Mouse (Mus musculus) liver, adult 2 months (tissue): ENCODE measurements around the gene Celf2. TPM values are rescaled to one million over a fixed set of nuclear protein-coding genes. Genes with fewer than 3 reads are reported as not detected.

ENCODE experiments used
- DNase-seq: peaks from one replicate; pipeline ENCODE4 v3.0.0-alpha.2; 2011; ENCODE audit warnings: low read depth, low spot score; ENCODE audit errors: extremely low read depth
- H3K27ac ChIP-seq: fragments of 200-500 bp; replicated peaks from 2 replicates; pipeline ENCODE4 v1.5.1; 2012; ENCODE audit warnings: low read depth, mild to moderate bottlenecking, control low read depth, inconsistent platforms, low read length; ENCODE audit not compliant: insufficient read depth
- H3K27me3 ChIP-seq: fragments of 200-500 bp; 2 replicates; pipeline ENCODE4 v1.6.1; 2012; ENCODE audit warnings: mild to moderate bottlenecking, moderate library complexity, low read length, inconsistent platforms; ENCODE audit not compliant: control insufficient read depth, insufficient read depth
- H3K36me3 ChIP-seq: fragments of 200-500 bp; 2 replicates; pipeline ENCODE4 v1.6.1; 2012; ENCODE audit warnings: low read length, inconsistent platforms; ENCODE audit not compliant: control insufficient read depth, insufficient read depth
- H3K4me1 ChIP-seq: fragments of 200-500 bp; 2 replicates; pipeline ENCODE4 v1.6.1; 2011; ENCODE audit warnings: low read length; ENCODE audit not compliant: control insufficient read depth, insufficient read depth
- H3K4me3 ChIP-seq: fragments of 200-500 bp; 2 replicates; pipeline ENCODE4 v1.5.1; 2011; ENCODE audit warnings: low read depth, mild to moderate bottlenecking, control low read depth, low read length, moderate library complexity; ENCODE audit not compliant: insufficient read depth
- H3K79me2 ChIP-seq: fragments of 200-500 bp; 2 replicates; pipeline ENCODE4 v1.6.1; 2012; ENCODE audit warnings: inconsistent platforms, mild to moderate bottlenecking, low read length, moderate library complexity; ENCODE audit not compliant: control insufficient read depth, insufficient read depth
- H3K9ac ChIP-seq: fragments of 200-500 bp; 2 replicates; pipeline ENCODE4 v1.6.1; 2012; ENCODE audit warnings: low read depth, mild to moderate bottlenecking, control low read depth, inconsistent platforms, low read length
- CTCF ChIP-seq: fragments of 200-500 bp; IDR thresholded peaks from 2 replicates; pipeline ENCODE4 v1.5.1; 2011; ENCODE audit warnings: low read depth, low read length, control low read depth
- POLR2A ChIP-seq: fragments of 200-500 bp; IDR thresholded peaks from 2 replicates; pipeline ENCODE4 v1.6.1; 2011; ENCODE audit warnings: low read length, control low read depth; ENCODE audit not compliant: insufficient read depth; ENCODE audit errors: extremely low read depth
- WGBS: fragments of 180-500 bp; shearing (Covaris S2); methylation state at CpG from one replicate; pipeline ENCODE4 v1.1.7; 2018; 5-methylcytosine and 5-hydroxymethylcytosine counted together
- polyA plus RNA-seq: library from polyadenylated mRNA; depleted of rRNA; stranded (reverse); fragments of >200 nt; gene quantifications from 2 replicates; pipeline ENCODE4 v1.2.3, GENCODE M21; 2012
- total RNA-seq: library from RNA; depleted of rRNA; stranded (reverse); fragments of >200 nt; gene quantifications from 2 replicates; pipeline ENCODE4 v1.2.3, GENCODE M21; 2014

Celf2 gene
- total and polyA plus RNA-seq, 2 experiments: 2.9 to 4.7 TPM

DNA sequence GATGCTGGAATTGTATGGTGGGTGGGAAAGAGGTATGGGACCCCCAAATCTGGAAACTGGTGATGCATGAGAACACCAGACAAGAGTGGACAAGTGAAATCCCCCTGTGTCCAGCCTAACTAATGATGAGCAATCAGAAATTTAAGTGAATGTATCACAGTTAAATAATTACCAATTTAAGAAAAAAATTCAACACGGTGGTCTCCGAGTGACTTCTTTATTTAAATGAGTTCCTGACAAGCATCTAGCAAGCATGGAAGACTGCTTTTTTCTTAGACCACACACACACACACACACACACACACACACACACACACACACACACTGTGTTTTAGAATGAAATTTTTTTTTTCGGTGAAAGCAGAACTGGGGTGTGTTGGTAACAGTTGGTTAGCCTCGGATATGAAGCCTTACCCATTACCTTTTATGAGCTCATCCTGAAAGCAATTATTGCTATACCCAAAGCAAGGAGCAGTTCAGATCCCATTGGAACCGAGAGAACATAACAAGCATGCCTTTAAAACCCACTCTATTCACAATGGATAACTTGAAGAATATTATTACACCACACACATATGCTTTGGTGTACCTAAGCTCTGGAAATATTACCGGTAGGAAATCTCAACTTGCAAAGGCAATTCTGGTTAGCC, 627.0 kb downstream of the Celf2 start:
- Histone ChIP-seq H3K36me3 (no peaks in the 10 kb centered on the region), H3K4me1 (no peaks in the 10 kb centered on the region), H3K79me2 (no peaks in the 10 kb centered on the region), H3K9ac (no peak overlapping the region), H3K27me3 (no peaks in the 10 kb centered on the region), H3K27ac (no peak overlapping the region), H3K4me3 (no peak overlapping the region)
- no peak for DNase-seq
- TF ChIP-seq POLR2A: no peak
- TF ChIP-seq CTCF: no peak
- 89% methylated on average over 6 of the region's 6 CpGs for WGBS

DNA sequence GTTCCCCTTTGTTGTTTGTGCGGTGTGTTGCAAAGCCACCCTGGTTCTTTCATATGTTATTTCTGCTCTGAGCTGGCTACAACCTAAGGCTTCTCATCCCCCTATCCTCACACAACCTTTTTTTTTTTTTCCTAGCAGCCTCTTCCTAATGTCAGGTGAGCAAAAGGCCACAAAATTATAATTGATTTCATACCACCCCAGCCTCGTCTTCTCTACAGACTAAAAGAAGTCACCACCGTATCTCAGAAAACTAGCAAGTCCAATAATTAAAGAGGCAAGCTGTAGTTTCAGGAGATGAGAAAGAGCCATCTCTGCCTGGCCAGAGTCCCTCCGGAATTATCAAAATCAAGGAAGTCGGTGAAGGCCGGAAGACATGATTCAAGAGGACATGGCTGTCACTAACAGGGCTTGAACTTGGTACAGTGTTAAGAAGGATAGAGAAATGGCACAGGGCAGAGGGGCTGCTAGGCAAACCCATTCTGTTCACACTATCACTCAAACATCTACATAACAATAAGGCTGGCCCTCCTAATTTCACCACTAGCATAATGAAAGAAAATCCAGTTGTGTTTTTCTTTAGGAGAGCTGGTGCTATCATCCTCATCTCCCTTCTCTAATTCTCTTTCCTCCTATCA, 628.3 kb downstream of the Celf2 start:
- H3K9ac ChIP-seq: no peak overlapping the region
- 89% methylated on average over 6 of the region's 6 CpGs for WGBS
- no peak overlapping the region for H3K27ac ChIP-seq
- no peak overlapping the region for H3K4me3 ChIP-seq
- TF ChIP-seq POLR2A (no peak), CTCF (no peak)
- no peaks in the 10 kb centered on the region for H3K4me1 ChIP-seq
- no peak for DNase-seq
- no peaks in the 10 kb centered on the region for H3K36me3 ChIP-seq
- no peaks in the 10 kb centered on the region for H3K79me2 ChIP-seq
- H3K27me3 ChIP-seq: no peaks in the 10 kb centered on the region

DNA sequence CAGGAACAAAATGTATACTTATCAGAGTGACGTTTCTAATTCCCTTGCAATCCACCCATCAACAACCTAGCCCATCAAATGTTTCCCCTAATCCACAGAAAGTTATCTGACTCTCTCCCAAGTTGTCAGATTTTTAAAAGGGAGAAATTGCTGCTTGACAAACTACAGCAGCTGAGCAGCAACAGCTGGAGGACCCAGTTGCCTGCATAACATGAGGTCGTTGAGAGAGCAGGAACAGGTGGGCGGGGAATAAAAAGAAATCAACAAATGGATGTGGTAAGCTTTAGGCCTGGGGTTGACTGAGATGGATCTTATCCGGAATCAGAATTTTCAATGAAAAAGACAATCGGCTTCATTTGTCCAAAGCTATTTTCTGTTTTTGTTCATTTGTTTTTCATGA, 632.3 kb downstream of the Celf2 start:
- no peak for DNase-seq
- peaks cover 2% of the 10 kb centered on the region; the same call in 1 of the 2 replicates for H3K27me3 ChIP-seq
- no peaks in the 10 kb centered on the region for H3K36me3 ChIP-seq
- no peak overlapping the region for H3K9ac ChIP-seq
- WGBS: 68% methylated on average over 5 of the region's 5 CpGs
- no peaks in the 10 kb centered on the region for H3K79me2 ChIP-seq
- TF ChIP-seq CTCF: no peak
- no peaks in the 10 kb centered on the region for H3K4me1 ChIP-seq
- H3K4me3 ChIP-seq: no peak overlapping the region
- H3K27ac ChIP-seq: no peak overlapping the region

DNA sequence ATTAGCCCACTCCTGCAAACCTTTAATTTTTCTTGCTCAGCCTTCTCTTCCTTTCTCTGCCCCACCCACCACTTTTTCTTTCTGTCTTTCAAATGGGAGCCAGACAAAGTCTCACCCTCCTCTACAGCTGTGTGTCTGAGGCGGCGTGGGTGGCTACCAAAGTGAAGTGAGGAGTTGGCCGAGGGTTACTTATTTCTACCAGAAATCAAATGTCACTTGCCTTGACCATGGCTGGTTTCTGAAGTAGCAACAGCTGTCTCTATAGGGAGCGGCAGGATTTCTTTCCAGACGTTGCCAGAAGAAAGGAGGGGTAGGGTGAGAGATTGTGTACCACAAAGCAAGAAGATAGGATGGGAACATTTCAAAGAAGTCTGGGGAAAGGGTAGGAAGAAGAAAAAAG, 632.8 kb downstream of the Celf2 start:
- H3K9ac ChIP-seq: no peak overlapping the region
- no peak overlapping the region for H3K4me3 ChIP-seq
- no peaks in the 10 kb centered on the region for H3K4me1 ChIP-seq
- 74% methylated on average over 5 of the region's 5 CpGs for WGBS
- no peak for TF ChIP-seq CTCF
- no peak for TF ChIP-seq POLR2A
- H3K36me3 ChIP-seq: no peaks in the 10 kb centered on the region
- DNase-seq: no peak
- H3K79me2 ChIP-seq: no peaks in the 10 kb centered on the region
- H3K27ac ChIP-seq: no peak overlapping the region
- H3K27me3 ChIP-seq: peaks cover 3% of the 10 kb centered on the region; the same call in 1 of the 2 replicates

DNA sequence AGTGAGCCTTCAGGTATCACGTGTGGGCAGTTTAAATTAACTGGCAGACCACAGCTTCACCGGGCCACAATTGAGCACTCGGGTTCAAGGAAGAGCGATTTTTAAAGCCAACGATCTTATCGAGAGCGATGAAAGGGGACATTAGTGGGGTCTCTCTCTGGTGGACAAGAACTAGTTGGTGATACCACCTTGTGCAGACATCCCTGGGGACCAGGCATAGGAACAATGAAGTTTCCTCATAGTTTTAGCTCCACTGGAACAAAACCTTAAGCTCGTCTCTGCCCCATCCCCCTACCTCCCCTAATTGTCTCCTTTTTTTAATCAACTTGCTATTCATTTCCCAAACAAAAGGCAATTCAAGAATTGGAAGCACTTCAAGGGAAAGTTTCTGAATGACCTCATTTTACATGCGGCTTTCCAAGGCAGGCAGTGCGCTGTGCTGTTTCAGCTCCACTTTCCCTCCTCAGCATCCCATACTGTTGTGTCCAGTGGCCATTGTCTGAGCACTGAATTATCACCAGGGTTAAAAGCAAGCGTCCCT, 634.2 kb downstream of the Celf2 start:
- no peak for TF ChIP-seq POLR2A
- H3K27me3 ChIP-seq: peaks cover 3% of the 10 kb centered on the region; the same call in 1 of the 2 replicates
- WGBS: 56% methylated on average over 11 of the region's 11 CpGs
- no peak overlapping the region for H3K27ac ChIP-seq
- no peaks in the 10 kb centered on the region for H3K79me2 ChIP-seq
- no peaks in the 10 kb centered on the region for H3K36me3 ChIP-seq
- DNase-seq: no peak
- no peak overlapping the region for H3K9ac ChIP-seq
- no peaks in the 10 kb centered on the region; the same call in 1 of the 2 replicates for H3K4me1 ChIP-seq
- no peak overlapping the region for H3K4me3 ChIP-seq

DNA sequence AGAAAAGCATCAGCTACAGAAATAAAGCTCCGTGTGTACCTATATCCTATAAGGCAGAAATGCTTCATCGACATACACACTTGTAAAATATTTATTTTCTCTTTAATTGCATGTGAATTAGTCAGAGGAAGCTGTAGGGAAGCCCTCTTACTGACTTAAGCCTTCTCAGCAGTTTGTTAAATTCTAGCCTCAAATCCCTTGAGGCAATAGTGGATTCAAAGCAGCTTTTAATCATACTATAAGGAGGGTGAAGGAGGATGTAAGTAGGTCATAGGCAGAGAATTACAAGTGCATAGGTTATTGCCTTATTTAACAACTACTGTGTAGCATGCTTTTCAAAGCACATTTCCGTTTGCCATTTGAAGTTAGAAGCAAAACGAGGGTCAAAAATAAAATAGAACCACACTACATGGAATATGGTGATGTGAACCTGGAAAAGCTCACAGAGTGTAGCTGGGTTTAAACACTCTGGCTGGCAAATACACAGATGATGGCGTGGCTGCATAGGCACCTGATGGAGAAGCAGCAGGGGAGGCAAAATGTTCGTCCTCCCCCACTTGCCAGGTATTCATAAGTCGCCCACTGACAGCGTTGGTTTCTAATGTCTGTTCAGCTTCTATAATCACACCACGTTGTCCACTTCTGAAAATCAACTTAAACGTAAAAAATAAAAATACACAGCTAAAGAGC, 635.0 kb downstream of the Celf2 start:
- Histone ChIP-seq H3K4me1 (no peaks in the 10 kb centered on the region; the same call in 1 of the 2 replicates), H3K27ac (no peak overlapping the region), H3K4me3 (no peak overlapping the region), H3K9ac (no peak overlapping the region), H3K79me2 (no peaks in the 10 kb centered on the region), H3K36me3 (no peaks in the 10 kb centered on the region), H3K27me3 (peaks cover 3% of the 10 kb centered on the region; the same call in 1 of the 2 replicates)
- TF ChIP-seq POLR2A (no peak), CTCF (no peak)
- 64% methylated on average over 10 of the region's 10 CpGs for WGBS
- no peak for DNase-seq
